Mouse (Mus musculus): ENCODE results near the gene Hist1h4k. TPM values are rescaled to one million over a fixed set of nuclear protein-coding genes. Genes with fewer than 3 reads are reported as not detected.
"Not testable (repeated sequence)": the region's sequence is repeated elsewhere in the genome, so short reads cannot be mapped to it uniquely, and the experiment has no call there.

Gene Hist1h4k
- total and polyA plus RNA-seq, 3 experiments: 19.1 to 3,283 TPM; not detected in 1

DNA sequence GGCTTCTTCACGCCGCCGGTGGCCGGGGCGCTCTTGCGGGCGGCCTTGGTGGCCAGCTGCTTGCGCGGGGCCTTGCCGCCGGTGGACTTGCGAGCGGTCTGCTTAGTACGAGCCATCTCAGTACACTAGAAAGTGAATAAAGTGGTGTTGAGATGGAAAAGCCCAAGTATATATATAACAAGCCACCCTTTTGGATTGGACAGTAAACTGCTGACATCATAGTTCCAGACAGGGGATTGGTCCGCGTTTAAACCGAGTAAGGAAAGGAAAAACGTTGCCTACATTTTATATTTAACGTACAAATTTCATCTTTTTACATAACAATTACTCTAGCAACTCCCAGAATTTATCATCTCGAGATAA, 32.9 kb upstream of the Hist1h4k start, which contains the start of gene Hist1h3i:
Gene Hist1h3i (minus strand): TSS at position 116 of the 363 bp plus-strand sequence.
- peak; percentile 94 for DNase-seq (ENCODE audit: low read depth, low spot score)
- peak within 1 kb of the TSS; percentile 93 for H3K27ac ChIP-seq (ENCODE audit: control insufficient read depth, low read depth, low read length)
- H3K79me2 ChIP-seq (ENCODE audit: control insufficient read depth, insufficient read depth, low read length, poor library complexity): peaks cover 8% of the 10 kb centered on the region; the same call in 1 of the 2 replicates
- no peaks in the 10 kb centered on the region for H3K4me1 ChIP-seq (ENCODE audit: control insufficient read depth in 1 of 2, insufficient read depth in 2 of 2, low read length in 2 of 2)
- no peaks in the 10 kb centered on the region for H3K9me3 ChIP-seq (replicated peaks; ENCODE audit: insufficient read depth, low read length)
- peak within 1 kb of the TSS; percentile 75 for H3K9ac ChIP-seq (ENCODE audit: control insufficient read depth, low read depth, low read length, poor library complexity, severe bottlenecking)
- H3K36me3 ChIP-seq (ENCODE audit: control insufficient read depth in 1 of 2, insufficient read depth in 2 of 2, low read length in 2 of 2): peaks cover 0 to 28% of the 10 kb centered on the region in 2 experiments; a peak in 2 of 4 replicates
- H3K4me3 ChIP-seq (ENCODE audit: control insufficient read depth in 1 of 2, insufficient read depth in 1 of 2, low read depth in 2 of 2, low read length in 2 of 2): peak within 1 kb of the TSS; percentile 36 to 44
- TF ChIP-seq E2F4 (IDR thresholded peaks at IDR 0.05; ENCODE audit: borderline replicate concordance, low read depth, low read length) (no peak), GATA1 (IDR thresholded peaks at IDR 0.05; ENCODE audit: low read depth, low read length) (no peak), POLR2AphosphoS5 (IDR thresholded peaks at IDR 0.05; ENCODE audit: borderline replicate concordance, low read depth, low read length) (peak; percentile 96; the same call in 1 of the 2 replicates), USF1 (IDR thresholded peaks at IDR 0.05; ENCODE audit: low read depth, low read length) (no peak), TAL1 (IDR thresholded peaks at IDR 0.05; ENCODE audit: low read length) (no peak), MXI1 (IDR thresholded peaks at IDR 0.05; ENCODE audit: low read depth, low read length) (no peak), CTCF (IDR thresholded peaks at IDR 0.05 in 2 of 3, conservative IDR thresholded peaks at IDR 0.05 in 1 of 3; ENCODE audit: control insufficient read depth in 1 of 3, insufficient read depth in 1 of 3, low read depth in 2 of 3, low read length in 3 of 3, poor library complexity in 1 of 3, severe bottlenecking in 1 of 3) (no peak), POLR2A (IDR thresholded peaks at IDR 0.05; ENCODE audit: control insufficient read depth in 1 of 2, insufficient read depth in 1 of 2, low read depth in 1 of 2, low read length in 2 of 2, poor library complexity in 1 of 2) (peak in 1 of 2 experiments; percentile 96; a peak in 1 of 4 replicates), UBTF (IDR thresholded peaks at IDR 0.05; ENCODE audit: borderline replicate concordance, insufficient read depth, low read depth, low read length) (no peak)
- no peaks in the 10 kb centered on the region for H3K27me3 ChIP-seq (ENCODE audit: control insufficient read depth in 1 of 2, insufficient read depth in 2 of 2, low read length in 2 of 2)

DNA sequence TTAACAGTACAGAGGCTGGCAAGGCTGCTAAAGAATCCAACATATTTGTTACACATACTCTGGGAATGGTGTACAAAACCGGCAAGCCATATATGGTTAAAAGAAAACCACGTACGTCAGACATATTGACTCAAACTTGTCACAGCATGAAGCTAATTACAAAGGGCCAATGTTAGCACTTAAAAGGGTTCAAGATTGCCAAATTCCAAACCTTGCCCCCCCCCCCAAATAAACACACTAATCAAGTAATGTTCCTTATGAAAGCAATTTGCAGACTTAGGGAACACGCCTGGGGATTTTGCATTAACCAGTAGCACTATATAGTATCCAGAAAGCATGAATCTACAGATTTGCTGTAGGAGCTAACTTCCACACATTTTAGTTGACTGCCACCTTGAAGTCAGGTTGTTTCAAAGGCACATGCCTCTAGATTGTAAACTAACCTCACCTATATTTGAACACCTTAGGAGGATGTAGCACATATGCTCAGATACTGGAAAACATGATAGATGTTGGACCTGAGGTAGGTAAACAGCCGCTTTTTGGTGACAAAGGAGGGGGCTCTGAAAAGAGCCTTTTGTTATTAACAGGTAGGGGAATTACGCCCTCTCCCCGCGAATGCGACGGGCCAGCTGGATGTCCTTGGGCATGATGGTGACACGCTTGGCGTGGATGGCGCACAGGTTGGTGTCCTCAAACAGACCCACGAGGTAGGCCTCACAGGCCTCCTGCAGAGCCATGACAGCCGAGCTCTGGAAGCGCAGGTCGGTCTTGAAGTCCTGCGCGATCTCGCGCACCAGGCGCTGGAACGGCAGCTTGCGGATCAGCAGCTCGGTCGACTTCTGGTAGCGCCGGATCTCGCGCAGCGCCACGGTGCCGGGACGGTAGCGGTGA, 32.3 kb upstream of the Hist1h4k start:
- not testable (repeated sequence) for H3K9me3 ChIP-seq (replicated peaks; ENCODE audit: insufficient read depth, low read length); H3K79me2 ChIP-seq (ENCODE audit: control insufficient read depth, insufficient read depth, low read length, poor library complexity); H3K4me1 ChIP-seq (ENCODE audit: control insufficient read depth in 1 of 2, insufficient read depth in 2 of 2, low read length in 2 of 2); H3K27me3 ChIP-seq (ENCODE audit: control insufficient read depth in 1 of 2, insufficient read depth in 2 of 2, low read length in 2 of 2)
- TF ChIP-seq POLR2A (IDR thresholded peaks at IDR 0.05; ENCODE audit: control insufficient read depth in 1 of 2, insufficient read depth in 1 of 2, low read depth in 1 of 2, low read length in 2 of 2, poor library complexity in 1 of 2): peak in 1 of 2 experiments; percentile 98; a peak in 2 of 4 replicates
- peak; percentile 93; the same call in 1 of the 2 replicates for TF ChIP-seq POLR2AphosphoS5 (IDR thresholded peaks at IDR 0.05; ENCODE audit: borderline replicate concordance, low read depth, low read length)
- Histone ChIP-seq H3K4me3 (ENCODE audit: control insufficient read depth in 1 of 2, insufficient read depth in 1 of 2, low read depth in 2 of 2, low read length in 2 of 2) (peak overlapping the region in 1 of 2 experiments; percentile 44; a peak in 2 of 4 replicates), H3K27ac (ENCODE audit: control insufficient read depth, low read depth, low read length) (peak overlapping the region; percentile 93), H3K9ac (ENCODE audit: control insufficient read depth, low read depth, low read length, poor library complexity, severe bottlenecking) (peak overlapping the region; percentile 75), H3K36me3 (ENCODE audit: control insufficient read depth in 1 of 2, insufficient read depth in 2 of 2, low read length in 2 of 2) (peaks cover 0 to 28% of the 10 kb centered on the region in 2 experiments; a peak in 2 of 4 replicates)
- peak; percentile 93 for DNase-seq (ENCODE audit: low read depth, low spot score)

DNA sequence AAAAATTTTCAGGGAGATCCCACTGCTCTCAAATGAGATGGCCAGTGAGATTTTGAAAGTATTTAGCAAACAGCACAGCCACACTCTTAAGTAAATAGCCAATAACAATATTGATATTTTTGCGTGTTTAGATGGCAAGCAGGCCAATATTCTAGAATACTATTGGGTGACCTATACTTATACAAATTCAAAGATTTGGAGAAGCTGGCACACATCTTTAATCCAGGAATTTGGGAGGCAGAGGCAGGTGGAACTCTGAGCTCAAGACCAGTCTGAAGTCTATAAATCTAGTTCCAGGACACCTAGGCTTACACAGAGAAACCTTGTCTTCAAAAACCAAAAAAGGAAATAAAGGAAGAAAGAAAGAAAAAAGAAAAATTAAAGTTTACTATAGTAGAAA, 31.3 kb upstream of the Hist1h4k start:
- Histone ChIP-seq H3K79me2 (ENCODE audit: control insufficient read depth, insufficient read depth, low read length, poor library complexity) (peaks cover 8% of the 10 kb centered on the region; the same call in 1 of the 2 replicates), H3K4me3 (ENCODE audit: control insufficient read depth in 1 of 2, insufficient read depth in 1 of 2, low read depth in 2 of 2, low read length in 2 of 2) (no peak overlapping the region; a peak in 1 of 4 replicates), H3K4me1 (ENCODE audit: control insufficient read depth in 1 of 2, insufficient read depth in 2 of 2, low read length in 2 of 2) (peaks cover 0 to 9% of the 10 kb centered on the region in 2 experiments; a peak in 2 of 4 replicates), H3K27ac (ENCODE audit: control insufficient read depth, low read depth, low read length) (peak overlapping the region; percentile 71), H3K9me3 (replicated peaks; ENCODE audit: insufficient read depth, low read length) (no peaks in the 10 kb centered on the region), H3K36me3 (ENCODE audit: control insufficient read depth in 1 of 2, insufficient read depth in 2 of 2, low read length in 2 of 2) (peaks cover 0 to 34% of the 10 kb centered on the region in 2 experiments; a peak in 2 of 4 replicates), H3K27me3 (ENCODE audit: control insufficient read depth in 1 of 2, insufficient read depth in 2 of 2, low read length in 2 of 2) (no peaks in the 10 kb centered on the region), H3K9ac (ENCODE audit: control insufficient read depth, low read depth, low read length, poor library complexity, severe bottlenecking) (peak overlapping the region; percentile 75)
- DNase-seq (ENCODE audit: low read depth, low spot score): peak; percentile 56
- no peak for TF ChIP-seq EP300 (IDR thresholded peaks at IDR 0.05; ENCODE audit: low read depth in 1 of 2, low read length in 2 of 2)
- TF ChIP-seq UBTF (IDR thresholded peaks at IDR 0.05; ENCODE audit: borderline replicate concordance, insufficient read depth, low read depth, low read length): no peak
- TF ChIP-seq MYC (IDR thresholded peaks at IDR 0.05; ENCODE audit: low read depth, low read length): no peak
- no peak for TF ChIP-seq MYB (IDR thresholded peaks at IDR 0.05; ENCODE audit: low read depth, low read length)
- TF ChIP-seq TBP (IDR thresholded peaks at IDR 0.05; ENCODE audit: low read depth, low read length): no peak
- TF ChIP-seq BHLHE40 (IDR thresholded peaks at IDR 0.05; ENCODE audit: borderline replicate concordance, low read depth, low read length): no peak
- TF ChIP-seq CTCF (IDR thresholded peaks at IDR 0.05 in 2 of 3, conservative IDR thresholded peaks at IDR 0.05 in 1 of 3; ENCODE audit: control insufficient read depth in 1 of 3, insufficient read depth in 1 of 3, low read depth in 2 of 3, low read length in 3 of 3, poor library complexity in 1 of 3, severe bottlenecking in 1 of 3): no peak
- TF ChIP-seq SIN3A (IDR thresholded peaks at IDR 0.05; ENCODE audit: low read length): no peak
- no peak for TF ChIP-seq HCFC1 (IDR thresholded peaks at IDR 0.05; ENCODE audit: low read depth, low read length)
- TF ChIP-seq ETS1 (IDR thresholded peaks at IDR 0.05; ENCODE audit: low read depth, low read length): no peak
- TF ChIP-seq MAFK (IDR thresholded peaks at IDR 0.05; ENCODE audit: borderline replicate concordance, low read depth, low read length): no peak
- TF ChIP-seq USF2 (IDR thresholded peaks at IDR 0.05; ENCODE audit: borderline replicate concordance in 1 of 2, insufficient read depth in 1 of 2, low read depth in 1 of 2, low read length in 2 of 2): no peak
- TF ChIP-seq TCF12 (IDR thresholded peaks at IDR 0.05; ENCODE audit: low read depth, low read length): no peak
